Mouse (Mus musculus) small intestine, adult 2 months (tissue): ENCODE data around the gene Mxi1.

Experiments used
- CTCF ChIP-seq: fragments of 200-500 bp; IDR thresholded peaks from 2 replicates; pipeline ENCODE4 v1.5.1; 2012; ENCODE audit warnings: low read depth, mild to moderate bottlenecking, control low read depth, inconsistent platforms, low read length, moderate library complexity, mixed read lengths; ENCODE audit not compliant: insufficient replicate concordance, insufficient read length; ENCODE audit errors: extremely low read depth
- POLR2A ChIP-seq: fragments of 200-500 bp; IDR thresholded peaks from 2 replicates; pipeline ENCODE4 v1.6.1; 2012; ENCODE audit warnings: low read depth, mild to moderate bottlenecking, control low read depth, inconsistent platforms, low read length, moderate library complexity

DNA sequence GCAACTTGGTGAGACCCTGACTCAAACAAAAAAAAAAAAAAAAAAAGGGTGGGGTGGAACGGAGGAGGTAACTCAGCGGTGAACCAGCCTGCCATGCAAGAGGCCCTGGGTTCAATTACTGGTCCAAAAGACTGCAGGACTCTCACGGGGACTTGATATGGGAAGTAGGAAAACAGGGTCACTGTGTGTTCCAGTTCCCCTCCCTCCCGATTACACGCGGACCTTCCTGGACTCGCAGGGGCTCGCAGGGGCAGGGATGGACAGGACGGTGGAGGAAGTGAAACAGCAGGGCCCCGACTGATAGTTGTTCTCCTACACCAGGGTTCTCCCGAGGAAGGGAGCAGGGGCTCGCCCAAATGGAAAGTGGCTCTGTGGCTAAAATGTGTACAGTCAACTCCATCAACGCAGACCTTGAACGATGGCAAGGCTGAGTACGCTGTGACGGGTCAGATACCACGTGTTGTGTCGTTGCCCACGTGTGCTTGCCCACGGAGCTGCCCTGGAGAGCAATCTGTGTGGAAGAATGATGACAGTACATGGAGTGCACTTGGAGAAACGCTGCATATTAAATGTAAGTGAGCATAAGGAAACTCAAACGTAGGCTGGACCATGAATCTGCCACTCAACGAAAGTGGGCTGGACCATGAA is 36.4 kb upstream of the Mxi1 start:
- no peak for TF ChIP-seq CTCF
- TF ChIP-seq POLR2A, result no peak
